Mouse (Mus musculus): ENCODE results near the gene Lamb1. TPM values are rescaled to one million over a fixed set of nuclear protein-coding genes. Genes with fewer than 3 reads are reported as not detected.

Gene Lamb1
- polyA plus RNA-seq, 1 experiment, result 14.0 TPM

DNA sequence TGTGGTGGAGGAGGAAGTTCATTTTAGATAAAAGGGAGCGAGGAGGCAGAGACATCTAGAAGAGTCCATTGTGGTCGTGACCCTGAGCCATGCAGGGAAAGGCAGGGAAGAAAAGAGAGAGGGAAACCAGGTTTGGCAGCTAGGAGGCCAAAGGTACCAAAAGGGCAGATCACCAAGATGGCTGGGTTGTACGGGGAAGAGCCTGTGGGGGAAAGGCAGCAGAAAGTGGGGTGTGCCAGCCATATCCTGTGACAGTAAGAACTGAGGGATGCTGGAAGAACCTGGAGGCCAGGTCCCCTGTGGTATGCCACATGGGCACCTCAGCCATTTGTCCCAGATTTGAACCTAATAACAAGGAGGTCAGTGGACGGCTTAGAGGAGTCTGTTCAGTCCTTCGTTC, 47.2 kb downstream of the Lamb1 start:
- H3K36me3 ChIP-seq (ENCODE audit: control insufficient read depth, insufficient read depth, low read length), result no peaks in the 10 kb centered on the region
- no peak for DNase-seq

DNA sequence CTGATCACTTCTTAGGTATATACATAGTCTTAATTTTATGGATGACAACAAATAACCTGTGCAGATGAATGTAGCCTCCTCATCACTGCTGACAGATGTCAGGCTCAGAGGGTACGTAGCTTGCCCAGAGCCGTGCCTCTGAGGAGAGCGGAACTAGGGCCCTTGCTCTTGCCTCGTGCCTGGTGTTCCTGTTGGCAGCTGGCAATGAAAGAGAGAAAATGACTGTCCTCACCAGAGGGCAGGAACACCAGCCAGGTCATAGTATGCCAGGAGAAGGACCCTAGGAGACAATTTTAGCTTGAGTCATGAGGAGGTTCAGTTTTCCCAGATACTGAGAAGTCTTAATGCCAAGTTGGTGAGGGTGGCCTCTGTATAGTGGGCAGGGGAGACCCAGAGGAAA, 48.1 kb downstream of the Lamb1 start:
- Histone ChIP-seq H3K4me1 (replicated peaks; ENCODE audit: control insufficient read depth, insufficient read depth, low read length) (no peaks in the 10 kb centered on the region), H3K4me3 (ENCODE audit: control insufficient read depth, insufficient read depth, low read length) (no peak overlapping the region), H3K36me3 (ENCODE audit: control insufficient read depth, insufficient read depth, low read length) (no peaks in the 10 kb centered on the region), H3K27me3 (ENCODE audit: control insufficient read depth, insufficient read depth, low read length) (no peaks in the 10 kb centered on the region), H3K27ac (ENCODE audit: control insufficient read depth, insufficient read depth, low read length) (no peak overlapping the region)
- TF ChIP-seq POLR2A (IDR thresholded peaks at IDR 0.05; ENCODE audit: control insufficient read depth, extremely low read depth, insufficient read depth, low read length, poor library complexity), result no peak
- no peak for TF ChIP-seq CTCF (IDR thresholded peaks at IDR 0.05; ENCODE audit: borderline replicate concordance, control insufficient read depth, extremely low read depth, insufficient read depth, low read length, poor library complexity)
- no peak for DNase-seq
- 96% methylated on average over 4 of the region's 4 CpGs for WGBS

More for the DNA sequence above, 47.2 kb downstream of the Lamb1 start:
- Histone ChIP-seq H3K27ac (ENCODE audit: control insufficient read depth, insufficient read depth, low read length) (no peak overlapping the region), H3K4me3 (ENCODE audit: control insufficient read depth, insufficient read depth, low read length) (no peak overlapping the region), H3K4me1 (replicated peaks; ENCODE audit: control insufficient read depth, insufficient read depth, low read length) (no peaks in the 10 kb centered on the region), H3K27me3 (ENCODE audit: control insufficient read depth, insufficient read depth, low read length) (no peaks in the 10 kb centered on the region)
- no peak for TF ChIP-seq POLR2A (IDR thresholded peaks at IDR 0.05; ENCODE audit: control insufficient read depth, extremely low read depth, insufficient read depth, low read length, poor library complexity)
- TF ChIP-seq CTCF (IDR thresholded peaks at IDR 0.05; ENCODE audit: borderline replicate concordance, control insufficient read depth, extremely low read depth, insufficient read depth, low read length, poor library complexity), result no peak
- 71% methylated on average over 5 of the region's 5 CpGs for WGBS

DNA sequence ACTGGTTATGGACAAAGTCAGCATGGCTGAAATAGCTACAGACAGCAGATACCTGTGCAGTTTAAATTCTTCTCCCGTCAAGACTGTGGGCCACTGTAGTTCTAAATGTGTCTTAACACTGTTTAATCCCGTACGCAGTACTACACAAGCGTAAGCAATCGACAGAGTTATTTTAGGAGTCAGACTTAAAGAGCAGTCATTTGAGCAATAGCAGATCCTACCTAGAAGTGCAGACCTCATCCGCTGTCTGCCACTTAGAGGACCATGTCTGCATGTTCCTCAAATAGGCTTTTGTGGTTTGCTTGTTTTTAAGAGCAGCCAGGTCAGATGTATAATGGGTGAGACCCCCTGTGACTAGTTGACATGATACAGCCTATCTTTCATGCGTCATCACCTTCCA, 49.3 kb downstream of the Lamb1 start:
- no peak for TF ChIP-seq CTCF (IDR thresholded peaks at IDR 0.05; ENCODE audit: borderline replicate concordance, control insufficient read depth, extremely low read depth, insufficient read depth, low read length, poor library complexity)
- no peak for TF ChIP-seq POLR2A (IDR thresholded peaks at IDR 0.05; ENCODE audit: control insufficient read depth, extremely low read depth, insufficient read depth, low read length, poor library complexity)
- Histone ChIP-seq H3K4me1 (replicated peaks; ENCODE audit: control insufficient read depth, insufficient read depth, low read length) (no peaks in the 10 kb centered on the region), H3K27me3 (ENCODE audit: control insufficient read depth, insufficient read depth, low read length) (no peaks in the 10 kb centered on the region), H3K27ac (ENCODE audit: control insufficient read depth, insufficient read depth, low read length) (no peak overlapping the region), H3K36me3 (ENCODE audit: control insufficient read depth, insufficient read depth, low read length) (no peaks in the 10 kb centered on the region), H3K4me3 (ENCODE audit: control insufficient read depth, insufficient read depth, low read length) (no peak overlapping the region)
- WGBS, result 95% methylated on average over 7 of the region's 7 CpGs
- DNase-seq, result no peak

DNA sequence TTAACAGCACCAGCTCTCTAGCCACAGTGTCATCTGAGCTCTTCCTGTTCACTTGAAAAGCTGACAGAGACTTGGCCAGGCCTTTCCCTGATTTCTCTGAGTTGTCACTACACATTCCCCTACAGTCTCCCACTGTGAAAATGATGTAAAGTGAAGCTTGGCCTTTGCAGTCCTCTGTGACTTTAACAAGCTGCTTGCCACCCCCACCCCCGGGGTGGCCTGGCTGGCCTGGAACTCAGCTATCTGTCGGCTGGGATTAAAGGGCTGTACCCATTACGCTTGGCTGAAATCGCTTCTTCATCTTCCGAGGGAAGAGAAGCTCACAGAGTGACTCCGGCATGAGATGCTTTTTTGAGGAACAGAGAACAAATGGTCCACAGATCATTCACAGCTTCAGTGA, 50.9 kb downstream of the Lamb1 start:
- Histone ChIP-seq H3K36me3 (ENCODE audit: control insufficient read depth, insufficient read depth, low read length) (no peaks in the 10 kb centered on the region), H3K27me3 (ENCODE audit: control insufficient read depth, insufficient read depth, low read length) (no peaks in the 10 kb centered on the region), H3K4me3 (ENCODE audit: control insufficient read depth, insufficient read depth, low read length) (no peak overlapping the region), H3K4me1 (replicated peaks; ENCODE audit: control insufficient read depth, insufficient read depth, low read length) (no peaks in the 10 kb centered on the region), H3K27ac (ENCODE audit: control insufficient read depth, insufficient read depth, low read length) (no peak overlapping the region)
- TF ChIP-seq CTCF (IDR thresholded peaks at IDR 0.05; ENCODE audit: borderline replicate concordance, control insufficient read depth, extremely low read depth, insufficient read depth, low read length, poor library complexity), result no peak
- TF ChIP-seq POLR2A (IDR thresholded peaks at IDR 0.05; ENCODE audit: control insufficient read depth, extremely low read depth, insufficient read depth, low read length, poor library complexity), result no peak
- 93% methylated on average over 6 of the region's 6 CpGs for WGBS
- DNase-seq, result no peak

DNA sequence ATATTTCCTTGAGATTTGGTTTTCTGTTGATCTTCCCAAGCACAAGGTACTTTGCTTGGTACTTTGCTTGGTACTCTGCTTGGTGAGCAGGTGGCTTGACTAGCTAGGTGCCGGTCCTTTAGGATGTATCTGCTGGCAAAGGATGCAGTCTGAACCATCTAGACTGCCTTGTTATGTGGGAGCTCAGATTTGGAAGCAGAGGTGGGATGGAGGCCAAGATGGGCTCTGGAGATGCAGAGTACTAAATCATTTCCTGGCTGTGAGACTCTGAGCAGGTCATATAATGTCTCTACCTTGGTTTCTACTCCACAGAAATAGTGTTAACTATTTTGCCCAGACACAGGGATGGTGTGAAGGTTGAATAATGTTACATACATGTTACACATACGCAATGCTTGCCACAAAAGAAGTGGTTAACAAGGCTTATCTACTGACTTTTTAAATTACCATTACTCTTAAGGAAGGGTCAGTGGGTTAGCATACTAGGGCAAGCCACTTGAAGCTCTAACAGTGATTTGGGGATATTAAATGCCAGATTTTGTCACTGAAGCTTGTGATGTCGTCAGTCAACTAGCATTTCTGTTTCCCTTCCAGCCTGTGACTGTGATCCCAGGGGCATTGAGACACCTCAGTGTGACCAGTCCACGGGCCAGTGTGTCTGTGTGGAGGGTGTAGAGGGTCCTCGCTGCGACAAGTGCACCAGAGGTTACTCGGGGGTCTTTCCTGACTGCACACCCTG, 52.8 kb downstream of the Lamb1 start:
- H3K36me3 ChIP-seq (ENCODE audit: control insufficient read depth, insufficient read depth, low read length), result no peaks in the 10 kb centered on the region
- no peaks in the 10 kb centered on the region for H3K27me3 ChIP-seq (ENCODE audit: control insufficient read depth, insufficient read depth, low read length)
- H3K4me3 ChIP-seq (ENCODE audit: control insufficient read depth, insufficient read depth, low read length), result no peak overlapping the region
- no peak overlapping the region for H3K27ac ChIP-seq (ENCODE audit: control insufficient read depth, insufficient read depth, low read length)
- 92% methylated on average over 7 of the region's 7 CpGs for WGBS
- H3K4me1 ChIP-seq (replicated peaks; ENCODE audit: control insufficient read depth, insufficient read depth, low read length), result no peaks in the 10 kb centered on the region; the same call in 1 of the 2 replicates
- DNase-seq, result no peak
- TF ChIP-seq POLR2A (IDR thresholded peaks at IDR 0.05; ENCODE audit: control insufficient read depth, extremely low read depth, insufficient read depth, low read length, poor library complexity) (no peak), CTCF (IDR thresholded peaks at IDR 0.05; ENCODE audit: borderline replicate concordance, control insufficient read depth, extremely low read depth, insufficient read depth, low read length, poor library complexity) (no peak)

DNA sequence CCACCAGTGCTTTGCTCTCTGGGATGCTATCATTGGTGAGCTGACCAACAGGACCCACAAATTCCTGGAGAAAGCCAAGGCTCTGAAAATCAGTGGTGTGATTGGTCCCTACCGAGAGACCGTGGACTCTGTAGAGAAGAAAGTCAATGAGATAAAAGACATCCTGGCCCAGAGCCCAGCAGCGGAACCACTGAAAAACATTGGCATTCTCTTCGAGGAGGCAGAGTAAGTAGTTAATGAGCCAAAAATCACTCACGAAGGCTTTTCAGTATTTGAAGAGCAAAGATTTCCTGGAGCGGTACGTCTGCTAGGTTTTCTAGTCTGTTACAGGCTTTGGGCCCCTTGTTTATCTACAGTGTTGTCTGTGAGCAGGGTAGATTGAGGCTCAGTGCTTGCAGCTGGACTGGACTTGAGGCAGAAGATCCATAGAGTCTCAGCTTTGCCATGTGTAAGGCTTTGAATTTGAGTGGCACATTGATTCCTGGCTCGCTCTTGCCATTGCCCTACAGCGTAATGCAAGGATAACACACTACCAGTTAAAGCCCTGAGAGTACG, 53.5 kb downstream of the Lamb1 start:
- Histone ChIP-seq H3K27ac (ENCODE audit: control insufficient read depth, insufficient read depth, low read length) (no peak overlapping the region), H3K4me3 (ENCODE audit: control insufficient read depth, insufficient read depth, low read length) (no peak overlapping the region), H3K4me1 (replicated peaks; ENCODE audit: control insufficient read depth, insufficient read depth, low read length) (no peaks in the 10 kb centered on the region; the same call in 1 of the 2 replicates), H3K36me3 (ENCODE audit: control insufficient read depth, insufficient read depth, low read length) (no peaks in the 10 kb centered on the region), H3K27me3 (ENCODE audit: control insufficient read depth, insufficient read depth, low read length) (no peaks in the 10 kb centered on the region)
- DNase-seq, result no peak
- no peak for TF ChIP-seq POLR2A (IDR thresholded peaks at IDR 0.05; ENCODE audit: control insufficient read depth, extremely low read depth, insufficient read depth, low read length, poor library complexity)
- no peak for TF ChIP-seq CTCF (IDR thresholded peaks at IDR 0.05; ENCODE audit: borderline replicate concordance, control insufficient read depth, extremely low read depth, insufficient read depth, low read length, poor library complexity)
- WGBS, result 89% methylated on average over 10 of the region's 10 CpGs

All from thymus, adult 2 months (tissue).